Mouse (Mus musculus) ES-Bruce4 (cell line): Measurements from ENCODE around the gene Thra. TPM values are rescaled to one million over a fixed set of nuclear protein-coding genes. Genes with fewer than 3 reads are reported as not detected.
"Not testable (repeated sequence)": the region's sequence is repeated elsewhere in the genome, so short reads cannot be mapped to it uniquely, and the experiment has no call there.

Experiments
- H3K27ac ChIP-seq: 2 replicates; pipeline ENCODE4 v1.5.1; 2012; ENCODE audit warnings: low read length, inconsistent platforms; ENCODE audit not compliant: insufficient read depth
- H3K27me3 ChIP-seq: 2 replicates; pipeline ENCODE4 v1.6.1; 2012; ENCODE audit warnings: mild to moderate bottlenecking, low read length, inconsistent platforms; ENCODE audit not compliant: control insufficient read depth, poor library complexity, insufficient read depth, severe bottlenecking
- H3K36me3 ChIP-seq: 2 replicates; pipeline ENCODE4 v1.6.1; 2012; ENCODE audit warnings: inconsistent platforms, mild to moderate bottlenecking, low read length, moderate library complexity; ENCODE audit not compliant: control insufficient read depth, poor library complexity, insufficient read depth, severe bottlenecking
- H3K4me1 ChIP-seq: one replicate; pipeline ENCODE4 v1.8.1; 2011; ENCODE audit warnings: low read length; ENCODE audit not compliant: control insufficient read depth, insufficient read depth
- H3K4me3 ChIP-seq: 2 replicates; pipeline ENCODE4 v1.5.1; 2011; ENCODE audit warnings: low read depth, mild to moderate bottlenecking, low read length
- H3K9ac ChIP-seq: 2 replicates; pipeline ENCODE4 v1.6.1; 2012; ENCODE audit warnings: low read depth, mild to moderate bottlenecking, inconsistent platforms; ENCODE audit not compliant: poor library complexity, severe bottlenecking
- H3K9me3 ChIP-seq: replicated peaks from 2 replicates; pipeline ENCODE4 v1.6.1; 2012; ENCODE audit warnings: mild to moderate bottlenecking, low read length, inconsistent platforms; ENCODE audit not compliant: control insufficient read depth, poor library complexity, insufficient read depth, severe bottlenecking
- CTCF ChIP-seq: IDR thresholded peaks from one replicate; pipeline ENCODE4 v1.8.1; 2011; ENCODE audit warnings: low read depth, low read length
- EP300 ChIP-seq: IDR thresholded peaks from 2 replicates; pipeline ENCODE4 v1.6.1; 2011; ENCODE audit warnings: low read depth, low read length; ENCODE audit not compliant: insufficient read depth
- POLR2A ChIP-seq: IDR thresholded peaks from one replicate; pipeline ENCODE4 v1.8.1; 2011; ENCODE audit warnings: low read length; ENCODE audit not compliant: insufficient read depth
- polyA plus RNA-seq: library from polyadenylated mRNA; stranded (reverse); fragments of >200 nt; gene quantifications from 2 replicates; pipeline ENCODE4 v1.2.4, GENCODE M21; 2011; ENCODE audit warnings: low read depth; ENCODE audit not compliant: missing spikeins, insufficient read depth, insufficient read length

Gene Thra
- polyA plus RNA-seq, 1 experiment = 20.7 TPM

GRCm38 (mm10) chr11:98735111-98735510 is 5.3 kb upstream of the Thra start:
- Histone ChIP-seq H3K36me3 (no peaks in the 10 kb centered on the region), H3K9ac (no peak overlapping the region), H3K4me3 (no peak overlapping the region), H3K27me3 (no peaks in the 10 kb centered on the region), H3K4me1 (peaks cover 7% of the 10 kb centered on the region), H3K27ac (no peak overlapping the region), H3K9me3 (0 out of 2 replicates have a peak, but pooled peaks cover 4% of the 10 kb centered on the region)
- TF ChIP-seq POLR2A = no peak

DNA sequence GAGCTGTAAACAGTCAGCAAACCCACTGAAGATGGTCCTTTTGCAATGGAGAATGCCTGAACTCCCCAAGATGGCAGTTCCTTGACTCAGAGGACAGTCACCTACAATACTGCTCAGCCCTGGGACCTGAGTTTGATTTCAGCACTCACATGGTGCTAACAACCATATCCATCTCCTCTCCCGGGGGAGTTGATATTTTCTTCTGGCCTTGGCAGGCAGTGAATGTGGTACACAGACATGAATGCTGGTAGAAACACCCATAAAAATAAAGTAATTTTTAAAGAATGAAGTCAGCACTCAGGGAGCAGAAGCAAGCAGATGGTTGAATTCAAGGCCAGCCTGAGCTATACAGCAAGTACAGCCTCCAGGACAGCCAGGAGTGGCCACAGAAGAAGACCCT is 4.3 kb upstream of the Thra start:
- Histone ChIP-seq H3K9ac (no peak overlapping the region), H3K36me3 (no peaks in the 10 kb centered on the region), H3K27ac (no peak overlapping the region), H3K9me3 (0 out of 2 replicates have a peak, but pooled peaks cover 4% of the 10 kb centered on the region), H3K4me1 (peaks cover 7% of the 10 kb centered on the region), H3K4me3 (no peak overlapping the region), H3K27me3 (no peaks in the 10 kb centered on the region)
- TF ChIP-seq CTCF (no peak), POLR2A (no peak), EP300 (no peak)

- H3K27me3 ChIP-seq, H3K4me3 ChIP-seq: not testable (repeated sequence)
These were observed 3.2 kb upstream of the Thra start for GRCm38 (mm10) chr11:98737220-98737619.

DNA sequence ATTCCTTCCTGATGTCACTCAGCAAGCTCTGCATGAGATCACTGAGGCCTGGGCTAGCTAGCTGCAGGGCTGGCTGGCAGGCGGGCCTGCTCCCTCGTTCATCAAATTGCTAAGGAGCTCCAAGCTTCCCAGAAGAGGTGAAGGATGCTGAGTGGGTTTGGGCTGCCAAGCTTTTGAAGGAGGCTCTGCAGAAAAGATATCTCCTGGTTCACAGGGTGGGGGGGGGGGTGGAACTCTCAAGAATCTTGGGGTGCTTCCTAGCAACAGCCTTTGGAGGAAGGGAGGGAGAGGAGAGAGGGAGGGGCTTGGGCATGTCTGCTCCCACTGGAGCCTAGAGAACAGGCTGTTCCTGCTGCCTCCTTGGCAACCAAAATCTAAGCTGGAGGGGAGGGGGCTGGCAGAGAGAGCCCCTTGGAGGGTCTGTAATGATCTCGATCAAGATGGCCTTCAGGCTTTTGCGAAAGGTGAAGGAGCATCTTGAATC is 2.0 kb upstream of the Thra start:
- Histone ChIP-seq H3K27me3 (no peaks in the 10 kb centered on the region), H3K4me3 (no peak overlapping the region), H3K9me3 (0 out of 2 replicates have a peak, but pooled peaks cover 4% of the 10 kb centered on the region), H3K36me3 (no peaks in the 10 kb centered on the region), H3K27ac (no peak overlapping the region; the same call in 1 of the 2 replicates), H3K4me1 (peaks cover 13% of the 10 kb centered on the region), H3K9ac (peak overlapping the region; percentile 2; the same call in 1 of the 2 replicates)
- TF ChIP-seq POLR2A (no peak), EP300 (no peak), CTCF (no peak)

More at GRCm38 (mm10) chr11:98737220-98737619, 3.2 kb upstream of the Thra start:
- not testable (repeated sequence) for H3K9ac ChIP-seq, H3K27ac ChIP-seq, H3K4me1 ChIP-seq, H3K9me3 ChIP-seq, H3K36me3 ChIP-seq

DNA sequence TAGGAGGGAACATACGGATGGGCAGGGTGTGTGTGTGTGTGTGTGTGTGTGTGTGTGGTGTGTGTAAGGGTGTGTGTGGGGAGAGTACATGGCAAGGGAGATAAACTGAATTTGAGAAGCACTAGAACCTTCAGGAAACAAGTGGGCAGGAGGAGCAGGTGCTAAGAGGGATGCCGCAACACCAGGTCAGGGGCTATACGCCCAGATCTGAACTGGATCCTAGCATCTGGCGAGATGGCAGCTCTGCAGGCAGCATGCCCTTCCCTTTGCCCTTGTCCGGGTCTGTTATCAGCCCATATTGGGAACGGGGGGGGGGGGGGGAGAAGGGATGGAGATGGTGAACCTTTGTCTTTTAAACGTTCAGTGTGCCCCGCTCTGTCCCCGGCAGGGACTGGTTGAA is 1.5 kb upstream of the Thra start:
- Histone ChIP-seq H3K36me3 (no peaks in the 10 kb centered on the region), H3K9ac (peak overlapping the region; percentile 2; the same call in 1 of the 2 replicates), H3K9me3 (0 out of 2 replicates have a peak, but pooled peaks cover 4% of the 10 kb centered on the region), H3K4me1 (peaks cover 13% of the 10 kb centered on the region), H3K4me3 (no peak overlapping the region), H3K27ac (no peak overlapping the region), H3K27me3 (no peaks in the 10 kb centered on the region)
- TF ChIP-seq EP300 (no peak), CTCF (no peak), POLR2A (no peak)

GRCm38 (mm10) chr11:98740026-98740392 is 429 bp upstream of the Thra start:
- Histone ChIP-seq H3K27me3 (no peaks in the 10 kb centered on the region), H3K36me3 (no peaks in the 10 kb centered on the region), H3K27ac (no peak overlapping the region), H3K9ac (peak overlapping the region; percentile 89), H3K4me3 (peak overlapping the region; percentile 80), H3K4me1 (peaks cover 20% of the 10 kb centered on the region), H3K9me3 (no peaks in the 10 kb centered on the region)
- TF ChIP-seq CTCF = no peak
